Mouse (Mus musculus) heart, embryonic 12.5 days (tissue): ENCODE data around the gene Tle3. TPM values are rescaled to one million over a fixed set of nuclear protein-coding genes. Genes with fewer than 3 reads are reported as not detected.

ENCODE experiments used
- ATAC-seq: fragments of 200-750 bp; cut with Nextera tagmentation; 2 replicates; pipeline ENCODE4 v1.8.0; 2017; ENCODE audit warnings: moderate TSS enrichment, moderate library complexity; ENCODE audit not compliant: insufficient number of reproducible peaks, low FRiP score
- H3K27ac ChIP-seq: fragments of 300-500 bp; sonication (generic); 2 replicates; pipeline ENCODE4 v1.5.1; 2016; ENCODE audit warnings: mild to moderate bottlenecking, moderate library complexity; ENCODE audit not compliant: poor library complexity, severe bottlenecking
- H3K27me3 ChIP-seq: fragments of 300-500 bp; sonication (generic); replicated peaks from 2 replicates; pipeline ENCODE4 v1.6.1; 2016; ENCODE audit warnings: mild to moderate bottlenecking, moderate library complexity
- H3K36me3 ChIP-seq: fragments of 300-500 bp; sonication (generic); 2 replicates; pipeline ENCODE4 v1.6.1; 2016; ENCODE audit warnings: mild to moderate bottlenecking, moderate library complexity
- H3K4me1 ChIP-seq: fragments of 300-500 bp; sonication (generic); replicated peaks from 2 replicates; pipeline ENCODE4 v1.6.1; 2016; ENCODE audit warnings: mild to moderate bottlenecking
- H3K4me2 ChIP-seq: fragments of 300-500 bp; sonication (generic); 2 replicates; pipeline ENCODE4 v1.6.1; 2016; ENCODE audit warnings: mild to moderate bottlenecking, moderate library complexity
- H3K4me3 ChIP-seq: fragments of 300-500 bp; sonication (generic); 2 replicates; pipeline ENCODE4 v1.5.1; 2016; ENCODE audit warnings: mild to moderate bottlenecking
- H3K9ac ChIP-seq: fragments of 300-500 bp; sonication (generic); 2 replicates; pipeline ENCODE4 v1.6.1; 2016; ENCODE audit warnings: mild to moderate bottlenecking, moderate library complexity
- H3K9me3 ChIP-seq: fragments of 300-500 bp; sonication (generic); replicated peaks from 2 replicates; pipeline ENCODE4 v1.6.1; 2016; ENCODE audit warnings: mild to moderate bottlenecking, moderate library complexity
- WGBS: fragments of 180-500 bp; shearing (Covaris S2); methylation state at CpG from one replicate; pipeline ENCODE4 v1.1.7; 2016; 5-methylcytosine and 5-hydroxymethylcytosine counted together
- polyA plus RNA-seq: library from polyadenylated mRNA; unstranded; fragments of >200 nt; fragmentation: Nextera tagmentation; extraction: Ambion mirVana; gene quantifications from 2 replicates; pipeline ENCODE4 v1.2.1, GENCODE M21; 2016

Tle3 gene
- polyA plus RNA-seq, 1 experiment from 2014 or later = 12.7 TPM

GRCm38 (mm10) chr9:61358933-61359332, 13.2 kb upstream of the Tle3 start:
- WGBS = 69% methylated on average over 4 of the region's 4 CpGs
- peaks cover 10% of the 10 kb centered on the region; the same call in 1 of the 2 replicates for H3K9me3 ChIP-seq
- no peak for ATAC-seq
- H3K36me3 ChIP-seq = no peaks in the 10 kb centered on the region
- H3K9ac ChIP-seq = no peak overlapping the region
- H3K27me3 ChIP-seq = peaks cover 69% of the 10 kb centered on the region
- H3K27ac ChIP-seq = no peak overlapping the region
- H3K4me1 ChIP-seq = peaks cover 15% of the 10 kb centered on the region
- no peak overlapping the region for H3K4me2 ChIP-seq
- no peak overlapping the region for H3K4me3 ChIP-seq

- 86% methylated on average over 3 of the region's 3 CpGs for WGBS
- peaks cover 15% of the 10 kb centered on the region for H3K4me1 ChIP-seq
- no peaks in the 10 kb centered on the region for H3K36me3 ChIP-seq
- H3K4me3 ChIP-seq = no peak overlapping the region
- peaks cover 70% of the 10 kb centered on the region for H3K27me3 ChIP-seq
- H3K9me3 ChIP-seq = peaks cover 10% of the 10 kb centered on the region; the same call in 1 of the 2 replicates
- ATAC-seq = no peak
- no peak overlapping the region for H3K27ac ChIP-seq
- H3K9ac ChIP-seq = no peak overlapping the region
- no peak overlapping the region for H3K4me2 ChIP-seq
Observed at GRCm38 (mm10) chr9:61359741-61360140, 12.4 kb upstream of the Tle3 start.

- Histone ChIP-seq H3K9me3 (peaks cover 10% of the 10 kb centered on the region; the same call in 1 of the 2 replicates), H3K36me3 (no peaks in the 10 kb centered on the region), H3K9ac (no peak overlapping the region), H3K4me2 (no peak overlapping the region), H3K27me3 (peaks cover 70% of the 10 kb centered on the region), H3K4me3 (no peak overlapping the region), H3K27ac (no peak overlapping the region), H3K4me1 (peaks cover 15% of the 10 kb centered on the region)
- 80% methylated on average over 8 of the region's 8 CpGs for WGBS
- no peak for ATAC-seq
Observed at GRCm38 (mm10) chr9:61360163-61360562, 12.0 kb upstream of the Tle3 start.

GRCm38 (mm10) chr9:61360727-61361631, 11.2 kb upstream of the Tle3 start:
- H3K27ac ChIP-seq = peak overlapping the region; percentile 24
- no peak overlapping the region for H3K4me3 ChIP-seq
- peaks cover 76% of the 10 kb centered on the region for H3K27me3 ChIP-seq
- H3K4me1 ChIP-seq = peaks cover 15% of the 10 kb centered on the region
- peak overlapping the region; percentile 58 for H3K4me2 ChIP-seq
- 24% methylated on average over 17 of the region's 17 CpGs for WGBS
- ATAC-seq = peak; percentile 82
- no peaks in the 10 kb centered on the region for H3K36me3 ChIP-seq
- no peak overlapping the region for H3K9ac ChIP-seq
- peaks cover 10% of the 10 kb centered on the region; the same call in 1 of the 2 replicates for H3K9me3 ChIP-seq

GRCm38 (mm10) chr9:61363194-61363593, 9.0 kb upstream of the Tle3 start:
- no peak overlapping the region for H3K4me2 ChIP-seq
- H3K9me3 ChIP-seq = no peaks in the 10 kb centered on the region
- no peak overlapping the region for H3K9ac ChIP-seq
- H3K27ac ChIP-seq = no peak overlapping the region
- H3K27me3 ChIP-seq = peaks cover 85% of the 10 kb centered on the region
- H3K4me3 ChIP-seq = no peak overlapping the region
- no peaks in the 10 kb centered on the region for H3K36me3 ChIP-seq
- WGBS = 60% methylated on average over 9 of the region's 9 CpGs
- H3K4me1 ChIP-seq = peaks cover 30% of the 10 kb centered on the region
- no peak for ATAC-seq

- 38% methylated on average over 9 of the region's 9 CpGs for WGBS
- H3K27me3 ChIP-seq = peaks cover 64% of the 10 kb centered on the region
Observed at GRCm38 (mm10) chr9:61366108-61366507, 6.1 kb upstream of the Tle3 start.

GRCm38 (mm10) chr9:61367156-61367555, 5.0 kb upstream of the Tle3 start:
- 25% methylated on average over 4 of the region's 4 CpGs for WGBS
- peaks cover 60% of the 10 kb centered on the region for H3K27me3 ChIP-seq
- H3K9ac ChIP-seq = no peak overlapping the region
- no peak for ATAC-seq
- no peak overlapping the region for H3K4me3 ChIP-seq
- no peaks in the 10 kb centered on the region for H3K36me3 ChIP-seq
- H3K4me1 ChIP-seq = peaks cover 40% of the 10 kb centered on the region
- no peaks in the 10 kb centered on the region for H3K9me3 ChIP-seq
- no peak overlapping the region for H3K27ac ChIP-seq
- no peak overlapping the region for H3K4me2 ChIP-seq

More at GRCm38 (mm10) chr9:61366108-61366507, 6.1 kb upstream of the Tle3 start:
- no peak for ATAC-seq
- H3K27ac ChIP-seq = no peak overlapping the region
- H3K4me2 ChIP-seq = no peak overlapping the region
- H3K4me1 ChIP-seq = peaks cover 34% of the 10 kb centered on the region
- H3K9me3 ChIP-seq = no peaks in the 10 kb centered on the region
- H3K36me3 ChIP-seq = no peaks in the 10 kb centered on the region
- H3K9ac ChIP-seq = no peak overlapping the region
- H3K4me3 ChIP-seq = no peak overlapping the region

- H3K27me3 ChIP-seq = peaks cover 52% of the 10 kb centered on the region
- WGBS = 27% methylated on average over 6 of the region's 6 CpGs
- H3K9ac ChIP-seq = no peak overlapping the region
- H3K9me3 ChIP-seq = no peaks in the 10 kb centered on the region
- H3K27ac ChIP-seq = no peak overlapping the region
- no peak for ATAC-seq
- no peaks in the 10 kb centered on the region for H3K36me3 ChIP-seq
- no peak overlapping the region for H3K4me2 ChIP-seq
- H3K4me1 ChIP-seq = peaks cover 40% of the 10 kb centered on the region
- H3K4me3 ChIP-seq = no peak overlapping the region
Observed at GRCm38 (mm10) chr9:61367857-61368566, 4.2 kb upstream of the Tle3 start.

GRCm38 (mm10) chr9:61368567-61369240, 3.5 kb upstream of the Tle3 start:
- ATAC-seq = no peak
- Histone ChIP-seq H3K4me2 (peak overlapping the region; percentile 71), H3K9ac (no peak overlapping the region), H3K27me3 (peaks cover 45% of the 10 kb centered on the region), H3K27ac (no peak overlapping the region), H3K36me3 (no peaks in the 10 kb centered on the region), H3K4me1 (peaks cover 40% of the 10 kb centered on the region), H3K9me3 (no peaks in the 10 kb centered on the region), H3K4me3 (no peak overlapping the region; the same call in 1 of the 2 replicates)
- WGBS = under 1% methylated on average over 12 of the region's 12 CpGs

- H3K27me3 ChIP-seq = peaks cover 36% of the 10 kb centered on the region
- no peaks in the 10 kb centered on the region for H3K36me3 ChIP-seq
- no peak overlapping the region for H3K27ac ChIP-seq
- WGBS = 1% methylated on average over 45 of the region's 45 CpGs
- H3K4me1 ChIP-seq = peaks cover 48% of the 10 kb centered on the region
- H3K9me3 ChIP-seq = no peaks in the 10 kb centered on the region
- peak overlapping the region; percentile 71 for H3K4me2 ChIP-seq
- peak overlapping the region; percentile 31 for H3K4me3 ChIP-seq
- no peak for ATAC-seq
- 0 out of 2 replicates have a peak overlapping the region, but pooled peaks have one; percentile 29 for H3K9ac ChIP-seq
Observed at GRCm38 (mm10) chr9:61369316-61370273, 2.6 kb upstream of the Tle3 start.
